Mouse (Mus musculus) small intestine, adult 2 months (tissue): ENCODE data around the gene Parp11.

Experiments
- CTCF ChIP-seq: fragments of 200-500 bp; IDR thresholded peaks from 2 replicates; pipeline ENCODE4 v1.5.1; 2012; ENCODE audit warnings: low read depth, mild to moderate bottlenecking, control low read depth, inconsistent platforms, low read length, moderate library complexity, mixed read lengths; ENCODE audit not compliant: insufficient replicate concordance, insufficient read length; ENCODE audit errors: extremely low read depth
- POLR2A ChIP-seq: fragments of 200-500 bp; IDR thresholded peaks from 2 replicates; pipeline ENCODE4 v1.6.1; 2012; ENCODE audit warnings: low read depth, mild to moderate bottlenecking, control low read depth, inconsistent platforms, low read length, moderate library complexity

GRCm38 (mm10) chr6:127418322-127418721, 28.3 kb upstream of the Parp11 start:
- TF ChIP-seq CTCF (no peak), POLR2A (no peak)
